Mouse (Mus musculus) E14TG2a.4 (cell line): Measurements from ENCODE around the gene Tsku.

Experiments
- H3K27me3 ChIP-seq: 2 replicates; pipeline ENCODE4 v1.6.1; 2014; ENCODE audit warnings: low read length, control low read depth; ENCODE audit not compliant: insufficient read depth
- H3K36me3 ChIP-seq: 2 replicates; pipeline ENCODE4 v1.6.1; 2014; ENCODE audit warnings: low read length, control low read depth; ENCODE audit not compliant: insufficient read depth
- H3K4me1 ChIP-seq: replicated peaks from 2 replicates; pipeline ENCODE4 v1.6.1; 2014; ENCODE audit warnings: low read depth, low read length, control low read depth
- H3K4me3 ChIP-seq: replicated peaks from 2 replicates; pipeline ENCODE4 v1.5.1; 2014; ENCODE audit warnings: mild to moderate bottlenecking, low read length
- H3K9me3 ChIP-seq: 2 replicates; pipeline ENCODE4 v1.6.1; 2014; ENCODE audit warnings: low read length, control low read depth
- CTCF ChIP-seq: conservative IDR thresholded peaks from 2 replicates; pipeline ENCODE4 v1.5.1; 2014; ENCODE audit warnings: low read length
- NANOG ChIP-seq: IDR thresholded peaks from 2 replicates; pipeline ENCODE4 v1.6.1; 2014; ENCODE audit warnings: borderline replicate concordance, low read length, mixed read lengths
- POU5F1 ChIP-seq: IDR thresholded peaks from 2 replicates; pipeline ENCODE4 v1.6.1; 2014; ENCODE audit warnings: low read length, borderline replicate concordance

Gene Tsku

GRCm38 (mm10) chr7:98307411-98307810, 53.7 kb downstream of the Tsku start:
- Histone ChIP-seq H3K36me3 (no peaks in the 10 kb centered on the region), H3K27me3 (peaks cover 31% of the 10 kb centered on the region), H3K4me1 (peaks cover 13% of the 10 kb centered on the region), H3K9me3 (no peaks in the 10 kb centered on the region), H3K4me3 (no peak overlapping the region)
- TF ChIP-seq CTCF: no peak
- no peak for TF ChIP-seq NANOG
- TF ChIP-seq POU5F1: no peak
